Mouse (Mus musculus) heart, postnatal 0 days (tissue): Measurements from ENCODE around the gene Lipt2.

Experiments used
- CTCF ChIP-seq: IDR thresholded peaks from 2 replicates; pipeline ENCODE4 v1.5.1; 2016; ENCODE audit warnings: antibody characterized with exemption, control low read depth, low read depth
- EP300 ChIP-seq: IDR thresholded peaks from 2 replicates; pipeline ENCODE4 v1.6.1; 2016; ENCODE audit warnings: antibody characterized with exemption, low read depth

DNA sequence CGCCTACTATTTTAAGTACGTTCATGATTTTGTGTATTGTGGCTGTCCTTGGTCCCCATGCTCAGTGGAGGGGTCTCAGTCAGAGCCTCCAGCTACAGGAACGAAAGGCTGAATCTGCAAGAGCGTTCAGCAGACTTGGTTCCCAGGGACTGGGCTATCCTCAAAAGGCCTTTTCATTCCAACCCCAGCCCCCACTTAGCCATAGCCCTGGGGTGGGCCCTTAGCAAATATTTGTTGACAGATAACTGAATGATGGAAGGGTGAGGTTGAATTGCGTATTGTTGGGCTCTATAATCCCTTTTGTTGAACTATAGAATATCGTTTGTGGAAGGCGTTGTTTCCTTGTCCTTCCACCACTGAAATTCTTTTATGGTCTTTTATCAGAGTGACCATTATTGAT lies 32.6 kb upstream of the Lipt2 start:
- TF ChIP-seq CTCF (no peak), EP300 (no peak)
